Mouse (Mus musculus) embryonic stem cell, embryonic (primary cell): ENCODE measurements at regions not wholly inside any gene's neighbourhood (a gene's known extent, or its start where the extent isn't known, plus 50 kb on each side); places are given as distances from the start of the nearest gene placed in this dataset.
"Not testable (repeated sequence)": the region's sequence is repeated elsewhere in the genome, so short reads cannot be mapped to it uniquely, and the experiment has no call there.

Source experiments
- CTCF ChIA-PET, 4 experiments: fragments of 300-600 bp in 2 of 4; fragments of 350-600 bp in 2 of 4; sonication (Branson Sonifier 250); formaldehyde crosslinking; loops; one replicate each; lab custom pipeline; 2022; ENCODE audit warnings: inconsistent platforms in 2 of 4; lab: Charles Lee
- POLR2A ChIA-PET, 4 experiments: fragments of 300-600 bp in 2 of 4; fragments of 350-600 bp in 2 of 4; sonication (Branson Sonifier 250); formaldehyde crosslinking; loops; one replicate each; lab custom pipeline; 2022; ENCODE audit warnings: antibody characterized with exemption in 4 of 4, inconsistent platforms in 1 of 4; lab: Charles Lee

DNA sequence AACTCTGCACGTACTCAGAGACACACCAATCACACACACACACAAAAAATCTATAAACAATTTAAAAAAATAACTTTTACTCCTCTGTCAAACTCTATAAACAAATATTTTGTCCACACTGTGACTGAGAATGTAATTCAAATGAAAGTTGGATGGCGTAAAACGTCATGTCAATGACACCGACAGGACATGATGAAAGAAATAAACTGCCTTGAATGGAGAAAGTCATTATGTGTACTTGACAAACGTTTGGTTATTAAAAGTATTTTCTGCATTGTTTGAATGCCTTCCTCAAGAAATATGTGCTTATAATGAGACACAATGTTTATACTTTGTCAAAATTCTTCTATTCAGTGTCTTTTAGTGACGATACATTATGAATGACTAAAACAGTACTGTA lies 1171.6 kb upstream of the Pcdh20 start:
- POLR2A ChIA-PET, result no interaction called here
- CTCF ChIA-PET, result no interaction called here

GRCm38 (mm10) chr14:89639322-89639721 lies 1168.1 kb upstream of the Pcdh20 start:
- POLR2A ChIA-PET, result no interaction called here
- CTCF ChIA-PET, result no interaction called here

DNA sequence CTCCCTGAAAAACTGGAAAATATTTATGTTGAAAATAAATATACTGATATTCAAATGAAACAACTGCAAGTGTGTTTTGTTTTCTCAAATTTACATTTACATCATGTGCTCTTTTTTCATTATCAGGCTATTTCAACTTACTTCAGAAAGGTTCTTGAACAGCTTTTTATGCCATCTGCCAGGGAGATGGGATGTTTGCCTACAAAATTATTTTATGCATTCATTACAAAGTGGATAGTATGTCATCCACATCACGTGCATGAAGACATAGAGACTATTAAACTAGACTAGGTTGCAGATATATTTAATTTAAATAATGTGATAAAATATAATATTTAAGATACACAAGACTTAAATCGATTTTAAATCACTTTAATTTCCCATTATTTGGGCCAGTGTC lies 1165.5 kb upstream of the Pcdh20 start:
- POLR2A ChIA-PET, result no interaction called here
- CTCF ChIA-PET, result no interaction called here

GRCm38 (mm10) chr14:89634559-89635124 lies 1163.4 kb upstream of the Pcdh20 start:
- POLR2A ChIA-PET, result no interaction called here

DNA sequence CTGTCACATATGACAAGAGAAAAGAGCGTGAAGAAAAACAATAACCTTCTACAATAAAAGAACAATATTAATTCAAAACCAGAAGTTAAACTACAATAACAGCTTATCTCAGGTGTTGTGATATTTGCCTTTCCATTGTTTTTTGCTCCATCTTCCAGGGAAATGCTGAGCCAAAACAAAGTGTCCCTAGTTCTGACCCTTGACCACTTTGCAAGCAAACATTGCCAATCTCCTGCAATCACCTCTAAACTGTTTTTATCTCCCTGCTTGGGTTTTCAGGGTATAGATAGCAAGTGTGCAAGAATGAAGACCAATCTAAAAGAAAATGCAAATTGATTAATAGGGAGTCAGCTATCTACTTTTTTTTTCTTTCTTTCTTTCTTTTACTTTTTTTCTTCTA lies 1162.5 kb upstream of the Pcdh20 start:
- ChIA-PET POLR2A (no interaction called here), CTCF (no interaction called here)

More at GRCm38 (mm10) chr14:89634559-89635124, 1163.4 kb upstream of the Pcdh20 start:
- CTCF ChIA-PET, result no interaction called here

GRCm38 (mm10) chr14:89610670-89611069 lies 1139.5 kb upstream of the Pcdh20 start:
- CTCF ChIA-PET, result no interaction called here
- POLR2A ChIA-PET, result no interaction called here

DNA sequence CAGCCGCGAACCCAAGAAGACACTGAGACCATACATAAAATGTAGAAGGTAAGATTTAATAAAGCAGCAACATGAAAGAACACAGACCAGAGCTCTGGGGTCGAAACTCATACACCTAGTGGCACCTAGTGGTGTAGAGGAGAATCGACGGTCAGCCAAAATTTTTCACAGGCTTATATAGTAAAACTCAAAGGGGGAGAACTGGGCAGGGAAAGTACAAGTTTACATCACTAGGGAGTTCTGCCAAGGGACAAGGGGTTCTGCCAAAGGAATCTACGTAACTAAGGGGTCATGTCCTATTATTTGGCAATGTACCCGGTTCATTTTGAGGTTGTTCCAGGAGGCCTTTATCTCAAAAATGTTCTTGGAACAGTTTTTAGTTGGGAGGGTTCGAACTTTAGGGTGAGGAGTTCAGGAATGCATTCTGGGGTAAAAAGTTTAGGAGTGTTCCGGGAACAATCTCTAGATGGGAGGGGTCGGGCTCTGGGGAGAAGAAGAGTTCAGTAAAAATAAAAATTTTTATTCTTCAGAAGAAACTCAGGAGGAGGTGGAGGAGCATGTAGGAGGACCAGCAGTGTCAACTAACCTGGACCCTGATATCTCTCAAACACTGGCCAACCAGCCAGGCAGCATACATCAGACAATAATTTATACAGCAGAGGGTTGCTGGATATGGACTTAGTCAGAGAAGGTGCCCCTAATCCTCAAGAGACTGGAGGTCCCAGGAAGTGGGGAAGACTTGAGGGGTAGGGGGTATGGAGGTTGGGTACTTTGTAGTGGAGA lies 1138.7 kb upstream of the Pcdh20 start:
- CTCF ChIA-PET, result interaction anchor here in 1 of 4 experiments (1.0 kb wide), 1 partner anchor 428 kb away, joined by 5 read pairs; no protein-coding TSS in a partner anchor

DNA sequence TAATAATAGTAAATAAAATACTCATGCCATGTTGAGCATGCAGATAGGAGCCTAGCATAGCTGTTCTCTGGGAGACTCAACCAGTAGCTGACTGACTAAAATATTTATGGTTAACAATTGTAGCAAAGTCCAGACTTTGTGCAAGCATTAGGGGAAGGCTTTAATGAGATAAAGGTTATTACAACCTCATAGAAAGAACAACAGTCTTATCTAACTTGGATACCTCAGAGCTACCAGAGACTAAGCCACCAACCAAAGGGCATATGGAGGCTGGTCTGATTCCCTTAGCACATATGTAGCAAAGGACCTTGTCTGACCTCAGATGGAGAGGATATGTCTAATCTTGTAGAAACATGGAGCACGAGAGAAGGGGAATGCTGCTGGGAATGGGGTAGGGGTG lies 1136.4 kb upstream of the Pcdh20 start:
- ChIA-PET POLR2A (no interaction called here), CTCF (no interaction called here)

More for the DNA sequence above, 1138.7 kb upstream of the Pcdh20 start:
- POLR2A ChIA-PET, result not testable (repeated sequence)

- POLR2A ChIA-PET, result no interaction called here
Observed at GRCm38 (mm10) chr14:89597812-89598211, 1126.6 kb upstream of the Pcdh20 start.

DNA sequence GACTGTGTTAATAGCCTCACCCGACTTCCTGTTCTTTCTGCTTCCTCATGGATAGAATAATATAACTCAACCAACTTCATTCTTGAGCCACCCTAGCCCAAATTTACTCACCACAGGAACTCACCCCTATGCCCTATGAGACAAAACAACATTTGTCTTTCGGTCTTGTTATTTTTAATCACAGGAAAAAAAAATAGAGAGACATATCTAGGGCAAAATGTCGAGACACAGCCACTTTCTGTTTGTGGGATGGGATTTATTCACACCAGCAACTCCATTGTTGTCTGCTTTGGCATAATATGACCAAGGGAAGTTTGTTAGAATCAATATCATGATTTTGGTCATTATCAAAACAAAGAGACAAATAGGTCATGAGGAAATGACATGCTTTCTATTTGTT lies 1102.4 kb upstream of the Pcdh20 start:
- CTCF ChIA-PET, result no interaction called here
- POLR2A ChIA-PET, result no interaction called here

More at GRCm38 (mm10) chr14:89597812-89598211, 1126.6 kb upstream of the Pcdh20 start:
- CTCF ChIA-PET, result no interaction called here

GRCm38 (mm10) chr14:89571703-89572102 lies 1100.5 kb upstream of the Pcdh20 start:
- CTCF ChIA-PET, result no interaction called here
- POLR2A ChIA-PET, result no interaction called here

DNA sequence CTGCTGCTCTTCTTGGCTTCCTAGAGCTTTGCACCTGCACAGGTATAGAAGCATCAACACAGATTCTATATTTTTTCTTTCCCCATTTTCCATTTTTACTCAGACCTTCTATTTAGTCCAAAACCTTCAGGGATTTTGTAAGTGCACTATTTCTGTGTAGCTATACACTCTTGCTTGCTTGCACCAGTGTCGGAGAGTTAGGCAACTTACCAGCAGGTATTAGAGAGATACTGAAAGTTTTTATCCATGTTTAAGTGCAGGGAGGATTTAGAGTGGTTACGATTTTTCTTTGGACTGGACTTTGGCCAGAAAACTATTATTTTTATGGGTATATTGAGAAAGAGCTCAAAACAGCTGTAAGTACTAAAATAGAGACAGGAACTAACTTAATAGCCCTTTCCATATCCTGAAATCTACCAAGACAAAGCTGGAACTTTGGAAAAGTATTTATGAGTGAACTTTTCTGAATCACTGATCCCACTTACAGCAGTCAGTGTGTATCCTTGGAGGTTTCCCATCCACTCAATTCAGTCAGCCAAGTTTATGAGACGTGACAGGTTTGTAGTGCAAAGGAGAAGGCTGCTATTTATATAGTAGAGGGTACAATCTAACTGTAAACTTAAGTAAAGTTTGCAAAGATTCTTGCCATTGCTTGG lies 1088.8 kb upstream of the Pcdh20 start:
- CTCF ChIA-PET, result no interaction called here
- POLR2A ChIA-PET, result no interaction called here

DNA sequence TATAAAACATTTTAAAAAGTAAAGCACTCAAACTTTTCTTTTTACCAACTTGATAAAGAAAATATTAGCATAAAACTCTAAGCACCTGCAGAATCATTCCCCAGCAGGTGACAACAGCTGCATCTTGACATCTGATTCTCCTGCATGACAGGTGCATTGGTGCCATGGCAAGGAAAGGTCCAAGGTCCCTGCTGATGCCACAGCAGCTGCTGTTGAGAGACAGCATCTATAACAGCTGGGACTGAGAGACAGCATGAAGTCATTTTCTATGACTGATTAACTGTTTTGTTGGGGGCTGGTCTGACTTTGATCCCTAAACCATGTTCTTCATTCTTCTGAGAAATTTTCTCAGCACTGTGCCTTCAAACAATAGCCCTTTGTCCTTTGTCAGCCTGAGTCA lies 1086.1 kb upstream of the Pcdh20 start:
- ChIA-PET POLR2A (no interaction called here), CTCF (no interaction called here)

- POLR2A ChIA-PET, result no interaction called here
- CTCF ChIA-PET, result no interaction called here
Observed at GRCm38 (mm10) chr14:89556245-89556644, 1085.0 kb upstream of the Pcdh20 start.

DNA sequence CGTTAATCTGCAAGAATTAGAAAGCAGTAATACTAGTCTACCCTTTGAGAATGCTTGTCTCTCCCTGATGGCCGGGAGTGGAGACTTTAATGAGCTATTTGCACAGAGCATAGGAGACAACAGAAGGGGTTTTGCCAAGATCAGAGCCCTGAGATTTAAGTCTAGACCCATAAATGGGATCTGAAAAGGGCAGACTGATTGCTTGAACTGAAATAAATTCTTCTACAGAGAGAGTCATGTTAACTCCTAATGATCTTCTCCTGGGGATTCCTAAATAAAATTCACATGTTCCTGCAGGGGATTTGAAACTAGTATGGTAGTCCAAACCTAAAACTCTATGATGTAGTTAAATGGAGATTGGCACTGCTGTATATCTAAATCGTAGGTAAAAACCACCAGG lies 1082.9 kb upstream of the Pcdh20 start:
- ChIA-PET CTCF (no interaction called here), POLR2A (no interaction called here)
